Mouse (Mus musculus): ENCODE data around the gene Ormdl2. TPM values are rescaled to one million over a fixed set of nuclear protein-coding genes. Genes with fewer than 3 reads are reported as not detected.

The Ormdl2 gene
- total and polyA plus RNA-seq, 2 experiments from 2014 or later: 20.2 to 32.1 TPM

GRCm38 (mm10) chr10:128795581-128795980 is 25.9 kb downstream of the Ormdl2 start:
- no peaks in the 10 kb centered on the region for H3K4me1 ChIP-seq (ENCODE audit: control insufficient read depth, insufficient read depth)
- H3K4me2 ChIP-seq (ENCODE audit: low read depth, low read length): no peak overlapping the region
- 81% methylated on average over 3 of the region's 3 CpGs for WGBS
- H3K9me3 ChIP-seq (replicated peaks; ENCODE audit: control insufficient read depth, low read length): no peaks in the 10 kb centered on the region
- no peak overlapping the region for H3K4me3 ChIP-seq (ENCODE audit: low read depth, low read length)
- H3K27me3 ChIP-seq (ENCODE audit: control insufficient read depth, insufficient read depth, low read length): no peaks in the 10 kb centered on the region
- TF ChIP-seq CTCF (IDR thresholded peaks at IDR 0.05; ENCODE audit: low read depth): no peak
- TF ChIP-seq EP300 (IDR thresholded peaks at IDR 0.05; ENCODE audit: low read depth): no peak
- no peak for ATAC-seq (ENCODE audit: insufficient read depth, low read depth)
- no peak overlapping the region for H3K9ac ChIP-seq (replicated peaks; ENCODE audit: low read depth, low read length)
- no peak for DNase-seq (ENCODE audit: low spot score)
- H3K27ac ChIP-seq (ENCODE audit: low read depth): no peak overlapping the region
- peaks cover 5% of the 10 kb centered on the region for H3K36me3 ChIP-seq (replicated peaks; ENCODE audit: control insufficient read depth, insufficient read depth, low read length)

GRCm38 (mm10) chr10:128794391-128794790 is 27.1 kb downstream of the Ormdl2 start:
- DNase-seq (ENCODE audit: low spot score): no peak
- H3K4me3 ChIP-seq (ENCODE audit: low read depth, low read length): no peak overlapping the region
- no peak overlapping the region for H3K9ac ChIP-seq (replicated peaks; ENCODE audit: low read depth, low read length)
- no peak for ATAC-seq (ENCODE audit: insufficient read depth, low read depth)
- H3K27ac ChIP-seq (ENCODE audit: low read depth): no peak overlapping the region
- TF ChIP-seq EP300 (IDR thresholded peaks at IDR 0.05; ENCODE audit: low read depth) (no peak), CTCF (IDR thresholded peaks at IDR 0.05; ENCODE audit: low read depth) (no peak)
- WGBS: 79% methylated on average over 5 of the region's 5 CpGs
- no peaks in the 10 kb centered on the region for H3K36me3 ChIP-seq (replicated peaks; ENCODE audit: control insufficient read depth, insufficient read depth, low read length)
- H3K27me3 ChIP-seq (ENCODE audit: control insufficient read depth, insufficient read depth, low read length): no peaks in the 10 kb centered on the region
- H3K4me2 ChIP-seq (ENCODE audit: low read depth, low read length): no peak overlapping the region
- H3K4me1 ChIP-seq (ENCODE audit: control insufficient read depth, insufficient read depth): no peaks in the 10 kb centered on the region
- H3K9me3 ChIP-seq (replicated peaks; ENCODE audit: control insufficient read depth, low read length): no peaks in the 10 kb centered on the region

- Histone ChIP-seq H3K4me1 (ENCODE audit: control insufficient read depth, insufficient read depth) (no peaks in the 10 kb centered on the region), H3K9ac (replicated peaks; ENCODE audit: low read depth, low read length) (no peak overlapping the region), H3K27ac (ENCODE audit: low read depth) (no peak overlapping the region), H3K4me2 (ENCODE audit: low read depth, low read length) (no peak overlapping the region), H3K4me3 (ENCODE audit: low read depth, low read length) (no peak overlapping the region), H3K9me3 (replicated peaks; ENCODE audit: control insufficient read depth, low read length) (no peaks in the 10 kb centered on the region), H3K36me3 (replicated peaks; ENCODE audit: control insufficient read depth, insufficient read depth, low read length) (no peaks in the 10 kb centered on the region), H3K27me3 (ENCODE audit: control insufficient read depth, insufficient read depth, low read length) (no peaks in the 10 kb centered on the region)
- no peak for ATAC-seq (ENCODE audit: insufficient read depth, low read depth)
- DNase-seq (ENCODE audit: low spot score): no peak
- WGBS: 95% methylated on average over 1 of the region's 1 CpGs
- TF ChIP-seq EP300 (IDR thresholded peaks at IDR 0.05; ENCODE audit: low read depth) (no peak), CTCF (IDR thresholded peaks at IDR 0.05; ENCODE audit: low read depth) (no peak)
Observed at GRCm38 (mm10) chr10:128793258-128793657, 28.2 kb downstream of the Ormdl2 start.

- ATAC-seq (ENCODE audit: insufficient read depth, low read depth) (no peak), DNase-seq (ENCODE audit: low spot score) (no peak)
- Histone ChIP-seq H3K9ac (replicated peaks; ENCODE audit: low read depth, low read length) (no peak overlapping the region), H3K4me3 (ENCODE audit: low read depth, low read length) (no peak overlapping the region), H3K4me2 (ENCODE audit: low read depth, low read length) (no peak overlapping the region), H3K36me3 (replicated peaks; ENCODE audit: control insufficient read depth, insufficient read depth, low read length) (no peaks in the 10 kb centered on the region), H3K9me3 (replicated peaks; ENCODE audit: control insufficient read depth, low read length) (no peaks in the 10 kb centered on the region), H3K4me1 (ENCODE audit: control insufficient read depth, insufficient read depth) (no peaks in the 10 kb centered on the region), H3K27ac (ENCODE audit: low read depth) (no peak overlapping the region), H3K27me3 (ENCODE audit: control insufficient read depth, insufficient read depth, low read length) (no peaks in the 10 kb centered on the region)
- TF ChIP-seq CTCF (IDR thresholded peaks at IDR 0.05; ENCODE audit: low read depth) (no peak), EP300 (IDR thresholded peaks at IDR 0.05; ENCODE audit: low read depth) (no peak)
Observed at GRCm38 (mm10) chr10:128792041-128792440, 29.4 kb downstream of the Ormdl2 start.

- WGBS: 64% methylated on average over 7 of the region's 7 CpGs
- Histone ChIP-seq H3K4me2 (ENCODE audit: low read depth, low read length) (0 out of 2 replicates have a peak within 1 kb of the TSS, but pooled peaks have one; percentile 12), H3K36me3 (replicated peaks; ENCODE audit: control insufficient read depth, insufficient read depth, low read length) (no peaks in the 10 kb centered on the region), H3K4me3 (ENCODE audit: low read depth, low read length) (no peak within 1 kb of the TSS; the same call in 1 of the 2 replicates), H3K27me3 (ENCODE audit: control insufficient read depth, insufficient read depth, low read length) (no peaks in the 10 kb centered on the region), H3K4me1 (ENCODE audit: control insufficient read depth, insufficient read depth) (no peaks in the 10 kb centered on the region), H3K9ac (replicated peaks; ENCODE audit: low read depth, low read length) (no peak within 1 kb of the TSS), H3K27ac (ENCODE audit: low read depth) (0 out of 2 replicates have a peak within 1 kb of the TSS, but pooled peaks have one; percentile 15), H3K9me3 (replicated peaks; ENCODE audit: control insufficient read depth, low read length) (no peaks in the 10 kb centered on the region)
- ATAC-seq (ENCODE audit: insufficient read depth, low read depth) (0 out of 2 replicates have a peak, but pooled peaks have one; percentile 17), DNase-seq (ENCODE audit: low spot score) (no peak)
- TF ChIP-seq EP300 (IDR thresholded peaks at IDR 0.05; ENCODE audit: low read depth): no peak
Observed at GRCm38 (mm10) chr10:128790398-128791124, 30.9 kb downstream of the Ormdl2 start, which contains the start of gene Mmp19. Gene Mmp19 (plus strand): TSS chr10:128790910.

- Histone ChIP-seq H3K36me3 (replicated peaks; ENCODE audit: control insufficient read depth, insufficient read depth, low read length) (no peaks in the 10 kb centered on the region), H3K9ac (replicated peaks; ENCODE audit: low read depth, low read length) (no peak overlapping the region), H3K4me2 (ENCODE audit: low read depth, low read length) (no peak overlapping the region), H3K9me3 (replicated peaks; ENCODE audit: control insufficient read depth, low read length) (peaks cover 10% of the 10 kb centered on the region; the same call in 1 of the 2 replicates), H3K4me1 (ENCODE audit: control insufficient read depth, insufficient read depth) (no peaks in the 10 kb centered on the region), H3K27ac (ENCODE audit: low read depth) (peak overlapping the region; percentile 88), H3K27me3 (ENCODE audit: control insufficient read depth, insufficient read depth, low read length) (no peaks in the 10 kb centered on the region), H3K4me3 (ENCODE audit: low read depth, low read length) (no peak overlapping the region)
- DNase-seq (ENCODE audit: low spot score): no peak
- no peak for ATAC-seq (ENCODE audit: insufficient read depth, low read depth)
- 86% methylated on average over 1 of the region's 1 CpGs for WGBS
- TF ChIP-seq CTCF (IDR thresholded peaks at IDR 0.05; ENCODE audit: low read depth): no peak
- no peak for TF ChIP-seq EP300 (IDR thresholded peaks at IDR 0.05; ENCODE audit: low read depth)
Observed at GRCm38 (mm10) chr10:128780200-128780599, 41.2 kb downstream of the Ormdl2 start.

All from heart, postnatal 0 days (tissue).